Mouse (Mus musculus) hindbrain, embryonic 11.5 days (tissue): ENCODE measurements around the gene Krt12. TPM values are rescaled to one million over a fixed set of nuclear protein-coding genes. Genes with fewer than 3 reads are reported as not detected.

Source experiments
- ATAC-seq: fragments of 200-750 bp; cut with Nextera tagmentation; 2 replicates; pipeline ENCODE4 v1.8.0; 2017; ENCODE audit warnings: mild to moderate bottlenecking, moderate TSS enrichment, moderate library complexity; ENCODE audit not compliant: low FRiP score
- DNase-seq: peaks from one replicate; pipeline ENCODE4 v3.0.0-alpha.2; 2015; ENCODE audit warnings: low spot score
- H3K27ac ChIP-seq: fragments of 300-500 bp; sonication (generic); 2 replicates; pipeline ENCODE4 v1.5.1; 2014; ENCODE audit warnings: mild to moderate bottlenecking, low read depth, low read length
- H3K27me3 ChIP-seq: fragments of 300-500 bp; sonication (generic); 2 replicates; pipeline ENCODE4 v1.6.1; 2014; ENCODE audit warnings: mild to moderate bottlenecking, low read length, moderate library complexity, mixed read lengths; ENCODE audit not compliant: control insufficient read depth, insufficient read depth
- H3K36me3 ChIP-seq: fragments of 300-500 bp; sonication (generic); 2 replicates; pipeline ENCODE4 v1.6.1; 2014; ENCODE audit warnings: mild to moderate bottlenecking, low read length, moderate library complexity, mixed read lengths; ENCODE audit not compliant: control insufficient read depth, insufficient read depth
- H3K4me1 ChIP-seq: fragments of 300-500 bp; sonication (generic); replicated peaks from 2 replicates; pipeline ENCODE4 v1.6.1; 2014; ENCODE audit warnings: low read length, mixed read lengths; ENCODE audit not compliant: control insufficient read depth, insufficient read depth
- H3K4me2 ChIP-seq: fragments of 300-500 bp; sonication (generic); replicated peaks from 2 replicates; pipeline ENCODE4 v1.6.1; 2014; ENCODE audit warnings: mild to moderate bottlenecking, low read depth, low read length
- H3K4me3 ChIP-seq: fragments of 300-500 bp; sonication (generic); 2 replicates; pipeline ENCODE4 v1.5.1; 2014; ENCODE audit warnings: low read depth, low read length
- H3K9ac ChIP-seq: fragments of 300-500 bp; sonication (generic); 2 replicates; pipeline ENCODE4 v1.6.1; 2014; ENCODE audit warnings: low read depth, low read length
- H3K9me3 ChIP-seq: fragments of 300-500 bp; sonication (generic); 2 replicates; pipeline ENCODE4 v1.6.1; 2016; ENCODE audit warnings: low read length; ENCODE audit not compliant: control insufficient read depth
- WGBS: fragments of 180-500 bp; shearing (Covaris S2); extraction: QIAGEN DNeasy Blood & Tissue Kit; methylation state at CpG from one replicate; pipeline ENCODE4 v1.1.7; 2014; 5-methylcytosine and 5-hydroxymethylcytosine counted together
- polyA plus RNA-seq: library from polyadenylated mRNA; unstranded; fragments of >200 nt; fragmentation: Nextera tagmentation; extraction: Ambion mirVana; gene quantifications from 2 replicates; pipeline ENCODE4 v1.2.1, GENCODE M21; 2014

Krt12 gene
- polyA plus RNA-seq, 1 experiment from 2014 or later, result not detected

DNA sequence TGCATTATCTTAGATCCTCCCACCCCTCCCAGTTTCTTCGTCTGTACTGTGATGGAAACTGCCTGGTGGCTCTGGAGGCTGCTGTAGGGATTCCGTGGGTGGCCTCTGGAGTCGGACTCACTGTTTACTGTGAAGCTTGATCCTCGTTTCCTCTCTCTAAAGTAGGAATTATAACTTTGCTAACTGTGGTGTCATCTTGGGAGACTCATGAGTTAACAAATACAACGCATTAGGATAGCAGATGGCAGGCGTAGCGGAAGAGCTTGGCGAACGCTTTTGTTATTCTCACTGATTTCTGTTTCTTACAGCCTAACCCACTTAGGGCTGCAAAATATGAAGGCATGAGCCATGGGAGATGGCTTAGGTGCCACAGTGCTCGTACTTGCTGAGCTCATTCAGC lies 29.6 kb downstream of the Krt12 start:
- no peak overlapping the region for H3K4me2 ChIP-seq
- WGBS, result 86% methylated on average over 10 of the region's 10 CpGs
- no peak overlapping the region for H3K9ac ChIP-seq
- H3K36me3 ChIP-seq, result no peaks in the 10 kb centered on the region
- ATAC-seq (no peak), DNase-seq (no peak)
- no peaks in the 10 kb centered on the region for H3K27me3 ChIP-seq
- H3K4me3 ChIP-seq, result no peak overlapping the region
- H3K9me3 ChIP-seq, result no peaks in the 10 kb centered on the region
- H3K4me1 ChIP-seq, result no peaks in the 10 kb centered on the region
- no peak overlapping the region for H3K27ac ChIP-seq

DNA sequence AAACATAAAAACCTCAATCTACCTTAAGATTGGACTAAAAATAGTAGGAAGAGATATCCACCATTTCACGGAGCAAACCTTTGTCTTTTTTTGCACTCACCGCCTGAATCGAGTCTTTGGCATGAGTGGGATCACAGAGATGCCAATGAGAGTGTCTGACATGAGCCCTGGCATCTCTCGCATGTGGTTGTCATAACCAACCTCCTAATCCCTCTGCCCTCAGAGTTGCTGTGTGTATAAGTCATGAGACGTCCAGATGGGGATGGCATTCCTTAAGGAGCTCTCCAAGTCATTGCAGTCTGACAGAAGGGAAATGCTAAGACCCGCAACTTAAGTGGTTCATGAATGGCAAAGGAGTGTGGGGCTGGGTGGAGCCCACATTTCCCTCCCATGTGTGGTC lies 30.7 kb downstream of the Krt12 start:
- H3K27me3 ChIP-seq, result no peaks in the 10 kb centered on the region
- no peak for ATAC-seq
- DNase-seq, result no peak
- WGBS, result 86% methylated on average over 6 of the region's 6 CpGs
- no peak overlapping the region for H3K4me2 ChIP-seq
- H3K4me1 ChIP-seq, result no peaks in the 10 kb centered on the region
- no peak overlapping the region for H3K27ac ChIP-seq
- no peaks in the 10 kb centered on the region for H3K9me3 ChIP-seq
- no peaks in the 10 kb centered on the region for H3K36me3 ChIP-seq
- H3K4me3 ChIP-seq, result no peak overlapping the region
- no peak overlapping the region for H3K9ac ChIP-seq

GRCm38 (mm10) chr11:99390866-99391265 lies 31.2 kb downstream of the Krt12 start:
- H3K27me3 ChIP-seq, result no peaks in the 10 kb centered on the region
- no peak overlapping the region for H3K4me3 ChIP-seq
- 79% methylated on average over 7 of the region's 7 CpGs for WGBS
- no peaks in the 10 kb centered on the region for H3K4me1 ChIP-seq
- no peak overlapping the region for H3K27ac ChIP-seq
- H3K9me3 ChIP-seq, result no peaks in the 10 kb centered on the region
- no peak overlapping the region for H3K4me2 ChIP-seq
- no peaks in the 10 kb centered on the region for H3K36me3 ChIP-seq
- no peak for ATAC-seq
- H3K9ac ChIP-seq, result no peak overlapping the region
- no peak for DNase-seq

DNA sequence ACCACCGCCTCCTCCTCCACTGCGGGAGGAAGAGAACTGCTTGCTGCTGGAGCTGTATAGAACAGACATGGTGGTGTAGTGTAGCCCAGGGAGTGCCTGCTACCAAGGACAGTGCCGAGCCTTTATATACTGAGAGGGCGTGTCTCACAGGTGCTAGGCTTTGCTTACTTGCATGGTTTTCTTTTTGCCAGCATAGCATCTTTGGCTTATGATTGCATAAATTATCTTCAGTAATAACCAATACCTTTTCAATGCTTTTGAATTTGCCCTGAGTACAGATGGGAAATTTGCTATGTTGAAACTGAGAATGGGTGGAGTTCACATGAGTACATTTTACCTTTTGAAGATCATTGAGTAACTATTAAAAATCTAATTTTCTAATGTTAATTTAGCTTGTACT lies 32.8 kb downstream of the Krt12 start, which contains the start of gene Krt10:
TSS of gene Krt10 (minus strand) at position 101 of the 400 bp plus-strand sequence.
- 78% methylated on average over 4 of the region's 4 CpGs for WGBS
- Histone ChIP-seq H3K9ac (no peak within 1 kb of the TSS), H3K4me3 (no peak within 1 kb of the TSS), H3K36me3 (no peaks in the 10 kb centered on the region), H3K4me2 (no peak within 1 kb of the TSS), H3K27me3 (no peaks in the 10 kb centered on the region), H3K4me1 (no peaks in the 10 kb centered on the region), H3K27ac (no peak within 1 kb of the TSS), H3K9me3 (no peaks in the 10 kb centered on the region)
- ATAC-seq (no peak), DNase-seq (no peak)

GRCm38 (mm10) chr11:99388661-99389060 lies 33.4 kb downstream of the Krt12 start:
- no peak for ATAC-seq
- H3K4me3 ChIP-seq, result no peak overlapping the region
- 93% methylated on average over 18 of the region's 18 CpGs for WGBS

DNA sequence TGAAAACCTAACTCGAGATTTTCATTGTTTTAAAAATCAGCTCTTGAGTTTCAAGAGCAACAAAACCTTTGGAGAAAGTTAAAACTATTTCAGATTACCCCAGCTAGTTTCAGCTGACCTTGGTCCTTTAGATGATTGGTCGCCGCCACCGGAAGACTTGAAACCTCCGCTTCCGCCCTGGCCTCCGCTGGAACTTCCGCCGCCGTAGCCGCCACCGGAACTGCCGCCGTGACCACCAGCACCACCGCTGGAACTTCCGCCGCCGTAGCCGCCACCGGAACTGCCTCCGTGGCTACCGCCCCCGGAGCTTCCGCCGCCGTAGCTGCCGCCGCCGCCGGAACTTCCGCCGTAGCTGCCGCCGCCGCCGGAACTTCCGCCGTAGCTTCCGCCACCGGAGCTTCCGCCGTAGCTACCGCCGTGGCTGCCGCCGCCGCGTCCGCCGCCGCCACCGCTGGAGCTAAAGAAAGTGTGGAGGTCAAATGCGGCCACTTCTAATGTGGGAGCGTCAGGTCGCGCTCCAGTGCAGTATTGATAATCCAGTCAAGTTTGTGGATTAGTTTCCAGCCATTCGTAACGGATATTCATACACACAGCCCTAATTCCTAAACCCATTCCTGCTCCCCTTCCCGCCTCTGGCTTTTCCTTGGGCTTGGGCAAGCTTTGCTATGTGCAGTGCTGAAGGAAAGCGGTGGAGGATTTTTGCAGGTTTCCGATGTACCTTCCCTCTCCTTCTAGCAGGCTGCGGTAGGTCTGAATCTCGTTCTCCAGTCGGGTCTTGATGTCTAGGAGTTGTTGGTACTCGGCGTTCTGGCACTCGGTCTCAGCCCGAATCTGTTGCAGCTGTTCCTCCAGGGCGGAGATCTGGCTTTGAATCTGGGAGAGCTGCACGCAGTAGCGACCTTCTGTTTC lies 36.0 kb downstream of the Krt12 start:
- Histone ChIP-seq H3K9me3 (no peaks in the 10 kb centered on the region), H3K4me3 (peak overlapping the region; percentile 38), H3K9ac (peak overlapping the region; percentile 56), H3K27ac (peak overlapping the region; percentile 79), H3K27me3 (no peaks in the 10 kb centered on the region), H3K4me1 (no peaks in the 10 kb centered on the region), H3K4me2 (peak overlapping the region; percentile 57), H3K36me3 (no peaks in the 10 kb centered on the region)
- DNase-seq (peak; percentile 88), ATAC-seq (peak; percentile 73)
- WGBS, result 3% methylated on average over 70 of the region's 71 CpGs

More at GRCm38 (mm10) chr11:99388661-99389060, 33.4 kb downstream of the Krt12 start:
- Histone ChIP-seq H3K4me2 (no peak overlapping the region), H3K27me3 (no peaks in the 10 kb centered on the region), H3K9ac (no peak overlapping the region), H3K27ac (no peak overlapping the region), H3K36me3 (no peaks in the 10 kb centered on the region), H3K4me1 (no peaks in the 10 kb centered on the region), H3K9me3 (no peaks in the 10 kb centered on the region)
- no peak for DNase-seq

- no peak overlapping the region for H3K27ac ChIP-seq
- H3K9me3 ChIP-seq, result no peaks in the 10 kb centered on the region
- no peak overlapping the region for H3K9ac ChIP-seq
- no peak for ATAC-seq
- 25% methylated on average over 5 of the region's 5 CpGs for WGBS
- H3K4me3 ChIP-seq, result no peak overlapping the region
- H3K4me1 ChIP-seq, result no peaks in the 10 kb centered on the region
- no peaks in the 10 kb centered on the region for H3K27me3 ChIP-seq
- peak; percentile 86 for DNase-seq
- no peak overlapping the region for H3K4me2 ChIP-seq
- H3K36me3 ChIP-seq, result no peaks in the 10 kb centered on the region
These were observed 42.5 kb downstream of the Krt12 start for GRCm38 (mm10) chr11:99379568-99379967.

DNA sequence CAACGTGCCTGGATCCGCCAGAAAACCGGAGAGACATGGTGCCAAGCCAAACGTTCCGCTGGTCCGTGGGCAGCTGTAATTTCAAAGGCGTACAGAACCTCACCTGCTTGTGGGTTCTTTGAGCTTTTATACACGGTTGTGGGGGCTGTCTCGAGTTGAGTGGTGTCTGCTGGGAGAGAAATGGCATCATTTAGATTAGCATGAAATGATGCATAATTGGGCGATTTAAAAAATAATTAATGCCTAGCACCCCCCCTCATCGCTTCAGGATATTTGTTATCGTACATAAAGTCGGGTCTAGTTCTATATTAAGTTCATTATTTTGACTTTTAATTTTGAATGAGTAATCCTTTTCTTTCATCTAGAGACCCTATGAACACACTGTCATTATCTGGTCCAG lies 47.3 kb downstream of the Krt12 start, which contains the start of gene Krt28:
TSS of gene Krt28 (minus strand) at position 101 of the 400 bp plus-strand sequence.
- Histone ChIP-seq H3K36me3 (no peaks in the 10 kb centered on the region), H3K9ac (no peak within 1 kb of the TSS), H3K27ac (no peak within 1 kb of the TSS), H3K4me1 (no peaks in the 10 kb centered on the region), H3K9me3 (no peaks in the 10 kb centered on the region), H3K4me3 (no peak within 1 kb of the TSS), H3K4me2 (no peak within 1 kb of the TSS), H3K27me3 (no peaks in the 10 kb centered on the region)
- WGBS, result 85% methylated on average over 13 of the region's 13 CpGs
- ATAC-seq (no peak), DNase-seq (no peak)
